Mouse (Mus musculus): ENCODE results near the gene Reln. TPM values are rescaled to one million over a fixed set of nuclear protein-coding genes. Genes with fewer than 3 reads are reported as not detected.

The Reln gene
- polyA plus RNA-seq, 1 experiment from 2014 or later: 2.8 TPM

DNA sequence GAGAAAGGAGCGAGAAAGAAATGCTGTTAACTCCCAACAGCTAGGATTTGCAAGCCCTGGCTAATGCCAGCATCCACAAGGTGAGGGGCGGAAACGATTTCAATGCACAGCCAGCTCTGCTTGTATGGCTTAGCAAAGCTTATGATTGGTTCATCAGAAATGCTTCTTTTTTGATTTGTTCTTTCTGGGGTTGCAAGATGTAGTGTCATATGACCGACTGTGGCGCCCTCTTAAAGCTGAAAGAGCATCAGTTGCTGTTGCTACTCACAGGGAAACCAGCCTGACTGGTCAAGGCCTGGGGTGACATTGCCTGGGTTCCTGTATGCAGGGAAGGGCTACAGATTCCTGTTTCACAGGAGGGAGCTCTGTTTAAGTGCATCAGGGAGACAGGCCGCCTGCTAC lies 478.2 kb downstream of the Reln start:
- no peak for ATAC-seq
- 17% methylated on average over 6 of the region's 6 CpGs for WGBS
- Histone ChIP-seq H3K36me3 (no peaks in the 10 kb centered on the region), H3K9me3 (no peaks in the 10 kb centered on the region), H3K9ac (no peak overlapping the region), H3K4me3 (replicated peaks) (no peak overlapping the region), H3K27me3 (replicated peaks) (0 out of 2 replicates have a peak, but pooled peaks cover 4% of the 10 kb centered on the region), H3K27ac (no peak overlapping the region), H3K4me2 (replicated peaks) (0 out of 2 replicates have a peak overlapping the region, but pooled peaks have one; percentile 5), H3K4me1 (replicated peaks) (0 out of 2 replicates have a peak, but pooled peaks cover 4% of the 10 kb centered on the region)

GRCm38 (mm10) chr5:21865346-21866107 lies 479.0 kb downstream of the Reln start, which contains the start of gene Slc26a5:
Slc26a5 (minus strand) TSS chr5:21865604.
- peak; percentile 66 for ATAC-seq

GRCm38 (mm10) chr5:21858653-21859052 lies 485.8 kb downstream of the Reln start:
- no peak overlapping the region for H3K4me3 ChIP-seq (replicated peaks)
- H3K4me1 ChIP-seq (replicated peaks): no peaks in the 10 kb centered on the region
- no peak for ATAC-seq
- WGBS: 85% methylated on average over 7 of the region's 7 CpGs
- H3K9me3 ChIP-seq: no peaks in the 10 kb centered on the region
- no peak overlapping the region for H3K9ac ChIP-seq
- H3K27ac ChIP-seq: no peak overlapping the region
- no peaks in the 10 kb centered on the region for H3K36me3 ChIP-seq
- no peak overlapping the region for H3K4me2 ChIP-seq (replicated peaks)
- no peaks in the 10 kb centered on the region for H3K27me3 ChIP-seq (replicated peaks)

More at GRCm38 (mm10) chr5:21865346-21866107, 479.0 kb downstream of the Reln start, which contains the start of gene Slc26a5:
- Histone ChIP-seq H3K36me3 (no peaks in the 10 kb centered on the region), H3K27ac (no peak within 1 kb of the TSS), H3K9ac (no peak within 1 kb of the TSS), H3K27me3 (replicated peaks) (0 out of 2 replicates have a peak, but pooled peaks cover 4% of the 10 kb centered on the region), H3K4me1 (replicated peaks) (0 out of 2 replicates have a peak, but pooled peaks cover 4% of the 10 kb centered on the region), H3K9me3 (no peaks in the 10 kb centered on the region), H3K4me2 (replicated peaks) (peak within 1 kb of the TSS; percentile 54), H3K4me3 (replicated peaks) (peak within 1 kb of the TSS; percentile 11; the same call in 1 of the 2 replicates)
- WGBS: under 1% methylated on average over 29 of the region's 29 CpGs

GRCm38 (mm10) chr5:21851679-21852340 lies 492.7 kb downstream of the Reln start:
- Histone ChIP-seq H3K4me1 (replicated peaks) (no peaks in the 10 kb centered on the region), H3K4me3 (replicated peaks) (no peak overlapping the region), H3K36me3 (no peaks in the 10 kb centered on the region), H3K27ac (no peak overlapping the region), H3K27me3 (replicated peaks) (no peaks in the 10 kb centered on the region), H3K9ac (no peak overlapping the region), H3K9me3 (no peaks in the 10 kb centered on the region), H3K4me2 (replicated peaks) (no peak overlapping the region)
- no peak for ATAC-seq
- 40% methylated on average over 10 of the region's 10 CpGs for WGBS

- no peaks in the 10 kb centered on the region for H3K4me1 ChIP-seq (replicated peaks)
- no peaks in the 10 kb centered on the region for H3K36me3 ChIP-seq
- peak; percentile 79 for ATAC-seq
- H3K9ac ChIP-seq: no peak overlapping the region
- no peaks in the 10 kb centered on the region for H3K27me3 ChIP-seq (replicated peaks)
- WGBS: 54% methylated on average over 6 of the region's 6 CpGs
- no peak overlapping the region for H3K4me2 ChIP-seq (replicated peaks)
- no peaks in the 10 kb centered on the region for H3K9me3 ChIP-seq
- no peak overlapping the region for H3K27ac ChIP-seq
- H3K4me3 ChIP-seq (replicated peaks): no peak overlapping the region
Observed at GRCm38 (mm10) chr5:21847438-21847837, 497.1 kb downstream of the Reln start.

DNA sequence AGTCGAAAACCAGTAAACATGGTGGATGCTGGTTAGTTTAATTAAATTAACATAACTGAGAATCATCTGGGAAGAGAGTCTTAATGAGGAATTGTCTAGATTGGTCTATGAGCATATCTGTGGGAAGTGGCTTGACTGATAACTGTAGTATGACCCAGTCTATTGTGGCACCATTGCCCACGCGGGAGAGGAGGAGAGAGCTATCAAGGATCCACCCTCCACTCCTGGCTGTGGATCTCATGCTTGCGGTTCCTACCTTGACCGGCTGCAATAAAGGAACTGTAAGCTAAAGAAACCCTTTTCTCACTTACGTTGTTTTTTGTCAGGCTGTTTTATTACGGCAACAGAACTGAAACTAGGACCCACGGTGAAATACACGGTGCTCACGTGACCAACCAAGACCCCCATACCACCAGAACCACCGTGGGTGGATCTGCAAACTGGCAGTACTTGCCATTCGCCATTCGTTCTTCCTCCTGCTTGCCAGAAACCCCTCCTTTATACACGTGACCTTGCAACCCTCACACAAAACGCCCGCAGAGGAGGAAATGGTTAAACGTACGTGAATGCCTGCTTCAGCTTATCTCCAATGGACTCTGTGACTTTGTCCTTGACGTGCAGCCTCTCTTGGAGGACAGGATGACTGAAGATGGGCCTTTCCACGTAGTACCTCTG lies 497.7 kb downstream of the Reln start:
- H3K4me2 ChIP-seq (replicated peaks): no peak overlapping the region
- H3K9me3 ChIP-seq: no peaks in the 10 kb centered on the region
- peak; percentile 89 for ATAC-seq
- H3K4me1 ChIP-seq (replicated peaks): no peaks in the 10 kb centered on the region
- no peak overlapping the region for H3K9ac ChIP-seq
- no peaks in the 10 kb centered on the region for H3K36me3 ChIP-seq
- H3K27ac ChIP-seq: no peak overlapping the region
- no peaks in the 10 kb centered on the region for H3K27me3 ChIP-seq (replicated peaks)
- 65% methylated on average over 20 of the region's 20 CpGs for WGBS
- H3K4me3 ChIP-seq (replicated peaks): no peak overlapping the region

DNA sequence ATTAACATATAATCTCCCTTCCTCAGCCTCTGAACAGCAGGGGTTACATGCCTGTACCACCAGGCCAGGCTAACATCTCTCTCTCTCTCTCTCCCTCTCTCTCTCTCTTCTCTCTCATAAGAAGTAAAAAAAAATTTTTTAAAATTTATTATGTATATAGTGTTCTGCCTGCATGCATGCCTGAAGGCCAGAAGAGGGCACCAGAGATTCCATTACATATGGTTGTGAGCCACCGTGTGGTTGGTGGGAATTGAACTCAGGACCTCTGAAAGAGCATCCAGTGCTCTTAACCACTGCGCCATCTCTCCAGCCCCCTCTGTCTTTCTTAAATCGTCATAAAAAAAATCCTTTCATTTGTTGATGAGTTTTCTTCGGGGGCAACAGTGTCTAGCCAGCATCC lies 499.8 kb downstream of the Reln start:
- 67% methylated on average over 4 of the region's 4 CpGs for WGBS
- no peaks in the 10 kb centered on the region for H3K36me3 ChIP-seq

More for the DNA sequence above, 499.8 kb downstream of the Reln start:
- no peak for ATAC-seq
- no peaks in the 10 kb centered on the region for H3K9me3 ChIP-seq
- H3K4me1 ChIP-seq (replicated peaks): no peaks in the 10 kb centered on the region
- H3K27me3 ChIP-seq (replicated peaks): no peaks in the 10 kb centered on the region
- H3K4me3 ChIP-seq (replicated peaks): no peak overlapping the region
- H3K9ac ChIP-seq: no peak overlapping the region
- H3K27ac ChIP-seq: no peak overlapping the region
- H3K4me2 ChIP-seq (replicated peaks): no peak overlapping the region

Other genes with a start within 250 kb of the Reln start
- gene Orc5, start 205.7 kb upstream of the Reln start, polyA plus RNA-seq (2015; fragmentation: Nextera tagmentation; extraction: Ambion mirVana): 40.6 and 43.0 TPM in 2 replicates

Data from intestine, embryonic 15.5 days (tissue).